Mouse (Mus musculus) bone marrow macrophage, adult 2 months (primary cell): ENCODE measurements at regions not wholly inside any gene's neighbourhood (a gene's known extent, or its start where the extent isn't known, plus 50 kb on each side); places are given as distances from the start of the nearest gene placed in this dataset.

Source experiments
- H3K27ac ChIP-seq: 2 replicates; pipeline ENCODE4 v1.5.1; 2012; ENCODE audit warnings: low read depth, low read length; ENCODE audit not compliant: insufficient read depth
- H3K4me1 ChIP-seq: 2 replicates; pipeline ENCODE4 v1.6.1; 2012; ENCODE audit warnings: low read length; ENCODE audit not compliant: control insufficient read depth, insufficient read depth
- H3K4me3 ChIP-seq: 2 replicates; pipeline ENCODE4 v1.5.1; 2012; ENCODE audit warnings: mild to moderate bottlenecking, low read length, moderate library complexity; ENCODE audit not compliant: insufficient read depth
- CTCF ChIP-seq: IDR thresholded peaks from 2 replicates; pipeline ENCODE4 v1.5.1; 2012; ENCODE audit warnings: low read depth, mild to moderate bottlenecking, low read length, moderate library complexity
- POLR2A ChIP-seq: IDR thresholded peaks from 2 replicates; pipeline ENCODE4 v1.6.1; 2012; ENCODE audit warnings: mild to moderate bottlenecking, low read depth, low read length, borderline replicate concordance

DNA sequence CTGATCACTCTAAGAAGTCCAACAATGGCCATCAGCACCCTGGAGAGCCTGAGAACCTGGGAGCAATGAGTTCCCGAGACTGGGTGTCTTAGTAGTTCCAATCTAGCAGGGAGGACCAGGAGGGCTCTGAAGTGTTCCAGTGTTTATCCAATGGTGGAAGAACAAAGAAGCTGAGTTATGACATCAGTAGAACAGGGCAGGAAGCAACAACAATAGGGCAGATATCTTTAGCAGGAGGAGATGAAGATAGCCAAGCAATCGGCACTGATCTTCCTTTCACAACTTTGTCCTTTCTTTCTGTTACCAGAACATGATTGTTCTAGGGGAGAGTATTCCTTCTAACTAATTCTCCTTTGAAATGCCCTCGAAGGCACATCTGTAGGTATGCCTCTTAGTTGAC is 355.0 kb downstream of the Btg1 start:
- H3K27ac ChIP-seq: no peak overlapping the region
- TF ChIP-seq POLR2A (no peak), CTCF (no peak)
- H3K4me3 ChIP-seq: no peak overlapping the region
- H3K4me1 ChIP-seq: no peaks in the 10 kb centered on the region

DNA sequence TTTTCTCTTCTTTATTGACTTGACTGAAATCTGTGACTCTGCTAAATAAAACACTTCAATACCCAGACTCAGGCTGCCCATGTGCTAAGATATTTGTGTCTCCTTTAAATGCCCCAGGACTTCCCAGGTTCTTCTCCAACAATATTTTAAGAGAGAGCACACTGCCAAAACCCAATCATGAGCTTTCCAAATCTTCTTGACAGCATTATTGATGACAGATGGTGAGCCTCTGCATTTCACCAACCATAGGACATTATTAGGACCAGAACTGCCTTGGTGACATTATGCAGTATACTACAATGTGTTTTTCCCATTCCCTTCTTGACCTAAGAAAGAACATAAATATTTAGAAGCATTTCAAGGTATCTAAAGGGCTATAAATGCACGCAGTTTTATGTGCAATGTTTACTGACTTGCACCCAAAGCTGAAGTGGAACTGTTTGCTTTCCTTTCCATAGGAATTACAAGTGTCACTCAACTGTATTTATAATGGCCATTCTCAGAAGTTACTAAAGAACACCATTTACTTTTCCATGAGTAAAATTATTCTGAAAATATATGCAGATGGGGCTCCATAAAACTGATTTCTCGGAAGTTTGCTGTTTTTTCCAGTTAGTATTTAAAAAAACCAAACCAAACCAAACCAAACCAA is 357.6 kb downstream of the Btg1 start:
- TF ChIP-seq POLR2A: no peak
- TF ChIP-seq CTCF: no peak
- Histone ChIP-seq H3K4me1 (no peaks in the 10 kb centered on the region), H3K4me3 (no peak overlapping the region), H3K27ac (no peak overlapping the region)

DNA sequence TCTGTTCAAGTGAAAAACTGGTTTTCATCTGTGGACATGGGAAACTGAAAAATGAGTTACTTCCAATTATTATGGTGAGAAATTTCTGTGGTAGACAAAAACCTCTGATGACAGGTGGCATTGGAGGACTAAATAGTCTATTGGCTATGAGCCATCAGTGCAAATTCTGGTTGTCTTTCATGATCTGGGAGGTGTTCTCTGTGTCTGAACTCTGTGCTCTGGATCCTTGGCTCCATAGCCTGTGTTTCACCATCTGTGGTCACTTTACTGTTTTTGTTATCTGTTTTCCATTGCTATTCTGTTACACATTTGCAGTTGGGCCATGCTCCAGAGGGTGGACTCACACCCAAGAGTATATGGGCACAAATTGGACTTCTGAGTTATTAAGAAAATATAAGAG is 359.9 kb downstream of the Btg1 start:
- Histone ChIP-seq H3K4me3 (no peak overlapping the region), H3K4me1 (no peaks in the 10 kb centered on the region), H3K27ac (no peak overlapping the region)
- TF ChIP-seq POLR2A: no peak
- TF ChIP-seq CTCF: no peak

DNA sequence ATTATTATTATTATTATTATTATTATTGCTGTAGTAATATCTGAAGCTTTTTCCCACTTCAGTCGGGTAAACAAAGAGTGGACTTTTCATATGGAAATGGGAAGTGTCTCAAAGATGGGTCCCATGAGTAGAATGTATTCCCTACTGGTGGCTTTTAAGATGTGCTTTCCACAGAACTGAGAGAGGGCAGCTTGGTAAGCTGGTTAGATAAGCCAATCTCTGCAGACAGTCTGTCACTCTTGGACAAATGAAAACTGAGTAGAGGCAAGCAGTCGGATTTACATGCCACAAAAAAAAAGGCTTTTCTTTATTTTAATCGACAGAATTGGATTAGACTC is 363.7 kb downstream of the Btg1 start:
- no peak overlapping the region for H3K4me3 ChIP-seq

DNA sequence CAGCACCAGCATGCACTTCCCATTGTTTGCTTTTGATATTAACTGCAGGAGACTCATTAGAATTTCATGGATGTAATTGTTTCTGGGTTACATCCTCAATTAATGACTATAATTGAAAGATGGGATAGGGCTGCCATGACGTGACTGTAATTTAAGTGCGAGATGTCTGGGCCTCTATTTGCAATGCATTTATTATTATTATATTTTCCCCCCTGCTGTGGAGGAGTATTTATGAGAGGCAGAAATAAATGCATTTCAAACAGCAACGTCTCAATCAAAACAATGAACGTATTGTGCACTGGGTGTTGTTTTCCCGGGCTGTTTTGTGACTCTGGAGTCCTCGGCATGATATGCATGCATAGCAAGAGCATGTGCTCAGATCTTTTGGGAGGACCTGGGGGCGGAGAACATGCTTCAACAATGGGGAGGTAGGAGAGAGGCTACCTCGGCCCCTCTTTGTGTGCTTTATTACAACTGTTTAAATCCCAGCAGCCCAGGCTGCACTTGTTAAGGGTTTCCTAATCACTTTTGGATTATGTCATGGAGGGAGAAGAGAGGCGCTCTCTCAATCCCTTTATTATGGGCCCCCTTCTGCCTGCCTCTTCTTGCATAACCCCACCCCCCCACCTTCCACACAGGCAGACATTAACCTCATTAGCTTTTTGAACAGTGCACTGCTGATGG is 364.2 kb downstream of the Btg1 start:
- Histone ChIP-seq H3K4me3 (no peak overlapping the region), H3K4me1 (no peaks in the 10 kb centered on the region), H3K27ac (no peak overlapping the region)
- TF ChIP-seq POLR2A: no peak
- no peak for TF ChIP-seq CTCF

More for the DNA sequence above, 363.7 kb downstream of the Btg1 start:
- TF ChIP-seq CTCF (no peak), POLR2A (no peak)
- no peak overlapping the region for H3K27ac ChIP-seq
- no peaks in the 10 kb centered on the region for H3K4me1 ChIP-seq

DNA sequence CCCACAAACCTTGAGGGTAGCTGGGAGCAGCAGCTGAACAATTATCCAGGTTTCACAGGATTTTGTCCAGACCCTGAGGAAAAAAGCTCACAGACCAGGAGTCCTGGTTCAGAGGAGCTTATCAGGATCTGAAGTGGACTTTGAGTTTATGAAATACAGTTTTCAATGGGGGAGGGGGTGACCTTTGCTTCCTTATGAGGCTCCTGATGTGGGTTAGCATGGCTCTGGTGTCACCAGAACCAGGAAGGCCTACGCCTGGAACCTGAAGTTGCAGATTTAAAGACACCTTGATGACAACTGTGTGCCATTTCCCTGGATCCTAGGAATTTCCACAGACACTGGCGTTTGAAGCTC is 364.7 kb downstream of the Btg1 start:
- H3K4me3 ChIP-seq: no peak overlapping the region
- no peak overlapping the region for H3K27ac ChIP-seq
- TF ChIP-seq CTCF (no peak), POLR2A (no peak)
- no peaks in the 10 kb centered on the region for H3K4me1 ChIP-seq

DNA sequence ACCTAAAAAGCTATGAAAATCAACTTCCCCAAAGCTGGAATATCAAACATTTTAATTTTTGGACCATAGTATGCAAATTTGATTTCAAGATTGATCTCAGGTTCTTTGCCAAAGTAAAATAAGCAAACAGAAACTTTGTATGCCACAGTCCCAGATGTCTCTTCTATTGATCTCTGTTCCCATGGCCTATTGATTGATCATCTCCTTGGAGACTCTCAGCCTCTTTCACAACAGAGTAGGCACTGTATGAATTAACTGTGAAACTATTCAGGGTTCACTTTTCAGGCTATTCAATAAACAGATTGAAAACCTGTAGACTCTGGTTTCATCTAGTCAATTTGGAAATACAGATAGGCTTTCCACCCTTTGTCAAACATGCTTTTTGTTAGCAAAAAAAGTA is 384.1 kb downstream of the Btg1 start:
- Histone ChIP-seq H3K27ac (no peak overlapping the region), H3K4me3 (no peak overlapping the region), H3K4me1 (no peaks in the 10 kb centered on the region)
- TF ChIP-seq CTCF (no peak), POLR2A (no peak)

DNA sequence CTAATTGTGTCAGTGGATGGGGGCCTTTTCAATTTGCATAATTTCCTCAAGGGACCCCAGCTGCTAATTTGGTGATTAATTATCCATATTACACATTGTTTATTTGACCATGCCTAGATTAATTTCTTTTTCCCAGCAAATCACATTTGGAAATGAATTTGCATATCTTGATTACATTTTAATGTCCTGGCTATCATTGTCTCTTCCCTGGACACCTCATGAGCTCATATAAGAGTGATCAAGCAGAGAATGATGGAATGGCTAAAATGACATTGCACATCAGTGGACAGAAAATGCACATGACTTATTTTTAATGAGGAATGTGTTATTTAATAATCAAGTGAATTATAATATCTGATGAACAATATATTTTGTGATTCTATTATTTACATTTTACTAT is 392.1 kb downstream of the Btg1 start:
- H3K4me3 ChIP-seq: no peak overlapping the region
- no peak for TF ChIP-seq POLR2A
- TF ChIP-seq CTCF: no peak
- H3K4me1 ChIP-seq: no peaks in the 10 kb centered on the region
- H3K27ac ChIP-seq: no peak overlapping the region

DNA sequence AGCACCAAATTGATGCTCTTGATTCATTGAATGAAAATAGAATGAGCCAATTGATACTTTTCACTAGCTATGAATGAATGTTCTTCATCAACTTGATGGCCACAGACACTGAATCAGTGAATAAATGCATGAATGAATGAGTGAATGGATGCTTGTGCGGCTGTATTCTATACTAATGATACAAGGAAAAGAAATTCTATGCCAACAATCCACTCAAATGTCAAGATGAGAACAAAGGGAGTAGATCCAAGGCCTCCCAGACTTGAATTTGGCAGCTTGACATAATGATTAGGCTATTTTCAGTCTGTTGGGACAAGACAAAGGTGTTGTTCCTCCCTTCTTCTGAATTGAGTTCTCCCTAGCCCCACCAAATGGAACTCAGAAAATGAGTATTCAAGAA is 393.1 kb downstream of the Btg1 start:
- H3K27ac ChIP-seq: no peak overlapping the region
- no peak for TF ChIP-seq CTCF
- TF ChIP-seq POLR2A: no peak
- no peaks in the 10 kb centered on the region for H3K4me1 ChIP-seq
- no peak overlapping the region for H3K4me3 ChIP-seq

DNA sequence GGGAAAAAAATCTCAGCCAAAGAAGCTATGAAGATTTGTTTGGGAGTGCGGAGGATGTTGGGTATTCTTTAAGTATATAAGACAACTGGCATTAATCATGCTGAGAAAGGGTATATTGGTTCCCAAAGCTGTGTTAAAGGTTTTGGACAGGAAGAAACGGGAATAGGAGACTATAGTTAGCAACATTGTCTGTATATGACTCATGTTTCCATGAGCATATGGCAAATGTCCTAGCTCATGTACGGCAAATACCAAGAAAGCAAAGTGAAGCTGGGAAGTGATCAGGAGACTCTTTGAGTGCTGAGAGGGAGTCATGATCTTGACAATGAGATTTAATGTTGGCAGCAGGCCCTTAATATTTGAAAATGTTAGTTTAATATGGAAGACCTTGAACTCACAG is 401.8 kb downstream of the Btg1 start:
- no peak for TF ChIP-seq POLR2A
- TF ChIP-seq CTCF: no peak
- H3K27ac ChIP-seq: no peak overlapping the region
- H3K4me3 ChIP-seq: no peak overlapping the region
- H3K4me1 ChIP-seq: no peaks in the 10 kb centered on the region
